Mouse (Mus musculus) brown adipose tissue, adult 24 weeks (tissue): Measurements from ENCODE around the gene Scai. TPM values are rescaled to one million over a fixed set of nuclear protein-coding genes. Genes with fewer than 3 reads are reported as not detected.
"Not testable (repeated sequence)": the region's sequence is repeated elsewhere in the genome, so short reads cannot be mapped to it uniquely, and the experiment has no call there.

ENCODE experiments used
- H3K27ac ChIP-seq: fragments of 200-500 bp; replicated peaks from 2 replicates; pipeline ENCODE4 v1.5.1; 2012; ENCODE audit warnings: low read depth, mild to moderate bottlenecking, low read length
- H3K4me1 ChIP-seq: fragments of 200-500 bp; 2 replicates; pipeline ENCODE4 v1.6.1; 2012; ENCODE audit warnings: low read length, mixed read lengths; ENCODE audit not compliant: control insufficient read depth, insufficient read depth, insufficient read length
- H3K4me3 ChIP-seq: fragments of 200-500 bp; 2 replicates; pipeline ENCODE4 v1.5.1; 2012; ENCODE audit warnings: low read depth, mild to moderate bottlenecking, low read length, moderate library complexity; ENCODE audit not compliant: insufficient read depth
- polyA plus RNA-seq: library from polyadenylated mRNA; stranded (reverse); fragments of >200 nt; gene quantifications from 2 replicates; pipeline ENCODE4 v1.2.4, GENCODE M21; 2012; ENCODE audit not compliant: missing spikeins, insufficient read depth, insufficient read length

The Scai gene
- 3.6 and 5.3 TPM in 2 replicates for polyA plus RNA-seq

- peak within 1 kb of the TSS; percentile 68 for H3K4me3 ChIP-seq
- H3K27ac ChIP-seq: no peak within 1 kb of the TSS
- no peaks in the 10 kb centered on the region for H3K4me1 ChIP-seq
Measured at GRCm38 (mm10) chr2:39190561-39191056, at the start of gene Scai. TSS of gene Scai (minus strand) at chr2:39190734.

- Histone ChIP-seq H3K4me3 (peak overlapping the region; percentile 41; the same call in 1 of the 2 replicates), H3K27ac (no peak overlapping the region), H3K4me1 (peaks cover 4% of the 10 kb centered on the region)
Measured at GRCm38 (mm10) chr2:39226731-39227130, 36.2 kb upstream of the Scai start.

GRCm38 (mm10) chr2:39226019-39226640, 35.6 kb upstream of the Scai start, which contains the start of gene Ppp6c:
TSS of gene Ppp6c (minus strand) at chr2:39226451.
- H3K4me1 ChIP-seq: peaks cover 4% of the 10 kb centered on the region
- H3K4me3 ChIP-seq: peak within 1 kb of the TSS; percentile 94

GRCm38 (mm10) chr2:39225331-39226018, 34.9 kb upstream of the Scai start:
- H3K4me1 ChIP-seq: not testable (repeated sequence)
- Histone ChIP-seq H3K4me3 (peak overlapping the region; percentile 94), H3K27ac (peak overlapping the region; percentile 96)

More at GRCm38 (mm10) chr2:39226019-39226640, 35.6 kb upstream of the Scai start, which contains the start of gene Ppp6c:
- peak within 1 kb of the TSS; percentile 96 for H3K27ac ChIP-seq

- Histone ChIP-seq H3K4me1 (peaks cover 4% of the 10 kb centered on the region), H3K4me3 (peak overlapping the region; percentile 26; the same call in 1 of the 2 replicates), H3K27ac (no peak overlapping the region)
Measured at GRCm38 (mm10) chr2:39224621-39225020, 34.1 kb upstream of the Scai start.

GRCm38 (mm10) chr2:39220010-39220409, 29.5 kb upstream of the Scai start:
- Histone ChIP-seq H3K4me1 (peaks cover 13% of the 10 kb centered on the region), H3K4me3 (no peak overlapping the region), H3K27ac (no peak overlapping the region)

- Histone ChIP-seq H3K4me3 (no peak overlapping the region), H3K27ac (no peak overlapping the region), H3K4me1 (peaks cover 11% of the 10 kb centered on the region)
Measured at GRCm38 (mm10) chr2:39219034-39219433, 28.5 kb upstream of the Scai start.

GRCm38 (mm10) chr2:39217150-39217549, 26.6 kb upstream of the Scai start:
- Histone ChIP-seq H3K4me1 (peaks cover 9% of the 10 kb centered on the region), H3K4me3 (no peak overlapping the region), H3K27ac (no peak overlapping the region)

GRCm38 (mm10) chr2:39210738-39211137, 20.2 kb upstream of the Scai start:
- Histone ChIP-seq H3K4me3 (no peak overlapping the region), H3K27ac (no peak overlapping the region), H3K4me1 (no peaks in the 10 kb centered on the region; the same call in 1 of the 2 replicates)

GRCm38 (mm10) chr2:39203359-39203758, 12.8 kb upstream of the Scai start:
- H3K4me1 ChIP-seq: no peaks in the 10 kb centered on the region
- H3K27ac ChIP-seq: peak overlapping the region; percentile 12; the same call in 1 of the 2 replicates
- no peak overlapping the region for H3K4me3 ChIP-seq

- no peak overlapping the region for H3K27ac ChIP-seq
- H3K4me1 ChIP-seq: no peaks in the 10 kb centered on the region
- H3K4me3 ChIP-seq: no peak overlapping the region
Measured at GRCm38 (mm10) chr2:39194809-39195208, 4.3 kb upstream of the Scai start.

GRCm38 (mm10) chr2:39189961-39190560, 473 bp downstream of the Scai start:
- no peaks in the 10 kb centered on the region for H3K4me1 ChIP-seq
- peak overlapping the region; percentile 68 for H3K4me3 ChIP-seq
- H3K27ac ChIP-seq: no peak overlapping the region

GRCm38 (mm10) chr2:39185942-39186341, 4.6 kb downstream of the Scai start:
- Histone ChIP-seq H3K27ac (no peak overlapping the region), H3K4me1 (no peaks in the 10 kb centered on the region), H3K4me3 (no peak overlapping the region)

- H3K4me1 ChIP-seq: no peaks in the 10 kb centered on the region
- no peak overlapping the region for H3K27ac ChIP-seq
- H3K4me3 ChIP-seq: no peak overlapping the region
Measured at GRCm38 (mm10) chr2:39183587-39183986, 6.9 kb downstream of the Scai start.

- Histone ChIP-seq H3K27ac (no peak overlapping the region), H3K4me1 (0 out of 2 replicates have a peak, but pooled peaks cover 3% of the 10 kb centered on the region), H3K4me3 (no peak overlapping the region)
Measured at GRCm38 (mm10) chr2:39160996-39161395, 29.5 kb downstream of the Scai start.
